Mouse (Mus musculus) myocyte (in vitro differentiated cells): Measurements from ENCODE around the gene Swap70.

Experiments
- MAX ChIP-seq: IDR thresholded peaks from one replicate; pipeline ENCODE4 v1.6.1; 2011; ENCODE audit warnings: low read depth, mild to moderate bottlenecking, control low read depth
- POLR2A ChIP-seq: IDR thresholded peaks from one replicate; pipeline ENCODE4 v1.6.1; 2011; ENCODE audit warnings: low read depth, mild to moderate bottlenecking, control low read depth, moderate library complexity; ENCODE audit not compliant: insufficient read length
- REST ChIP-seq: IDR thresholded peaks from one replicate; pipeline ENCODE4 v1.6.1; 2011; ENCODE audit warnings: mild to moderate bottlenecking, control low read depth, moderate library complexity; ENCODE audit not compliant: insufficient read depth, insufficient read length
- USF1 ChIP-seq: IDR thresholded peaks from one replicate; pipeline ENCODE4 v1.6.1; 2011; ENCODE audit warnings: low read depth, mild to moderate bottlenecking, control low read depth, moderate library complexity

- TF ChIP-seq POLR2A = no peak
- TF ChIP-seq MAX = no peak
- TF ChIP-seq REST = no peak
- no peak for TF ChIP-seq USF1
Measured at GRCm38 (mm10) chr7:110283484-110284275, 62.2 kb downstream of the Swap70 start.
